8 mouse cellular contexts compared by ENCODE assay signal in the genomic region with DNA sequence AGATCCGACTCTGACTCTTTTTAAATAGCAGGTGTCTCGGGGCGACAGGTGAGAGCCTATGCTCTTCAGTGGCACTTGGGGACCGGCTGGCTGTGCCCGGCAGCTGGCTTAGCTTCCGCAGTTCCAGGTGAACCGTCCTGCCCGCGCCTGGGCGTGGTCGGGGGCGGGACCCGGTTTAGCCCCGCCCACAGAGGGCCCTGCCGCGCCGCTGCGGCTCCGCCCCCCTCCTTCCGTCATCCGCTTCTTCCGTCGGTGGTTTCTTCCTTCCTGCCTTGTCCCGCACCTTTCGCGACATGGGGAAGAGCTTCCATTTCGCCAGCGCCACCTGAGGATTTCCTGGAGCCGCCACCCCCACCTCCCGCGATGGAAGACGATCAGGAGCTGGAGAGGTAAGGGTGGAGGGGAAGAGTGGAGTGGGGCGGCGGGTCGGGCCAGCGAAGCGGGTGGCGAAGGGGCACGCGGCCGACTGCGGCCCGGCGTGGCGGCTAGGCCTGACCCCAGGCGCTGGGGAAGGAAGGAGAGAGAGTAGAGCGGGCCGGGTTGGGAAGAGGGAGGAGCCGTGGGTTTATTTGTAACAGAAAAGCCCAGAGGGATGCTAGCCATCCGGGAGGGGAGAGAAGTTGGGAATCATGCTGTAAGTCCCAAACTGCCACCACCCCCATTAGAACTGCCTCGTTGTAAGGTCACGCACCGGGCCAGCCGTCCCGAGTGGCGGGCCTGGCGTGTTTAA. TPM values are rescaled to one million over a fixed set of nuclear protein-coding genes. Genes with fewer than 3 reads are reported as not detected.
DNase-seq lines count a peak whose midpoint lies in the region; ATAC-seq and TF ChIP-seq lines count a peak whose summit lies in the region.

No protein-coding gene starts in this region.

- no peaks in the 10 kb centered on the region for H3K9me3 ChIP-seq in hindbrain, postnatal 0 days (ENCODE audit: low read length)

- peak; percentile 94 for DNase-seq in ZHBTc4 (ENCODE audit: low read depth, low spot score)
- DNase-seq in gastrocnemius, adult 2 months = peak; percentile 95
- DNase-seq in hindbrain, postnatal 0 days (ENCODE audit: low spot score) = peak; percentile 90
- DNase-seq in left cerebral cortex, adult 18-20 months (ENCODE audit: low spot score in 2 of 2) = peak; percentile 86 to 93
- peak; percentile 95 to 96 for DNase-seq in lung, postnatal 4 days
- DNase-seq in retina, postnatal 1 day = peak; percentile 88
- DNase-seq in thymus, postnatal 4 days = peak; percentile 98

- H3K27me3 ChIP-seq in hindbrain, postnatal 0 days (ENCODE audit: insufficient read depth, low read length) = no peaks in the 10 kb centered on the region

- 0 out of 2 replicates have a peak, but pooled peaks cover 7% of the 10 kb centered on the region for H3K4me1 ChIP-seq in hindbrain, postnatal 0 days (ENCODE audit: insufficient read depth, low read length)

- intact Hi-C loops in gastrocnemius, adult 2 months (cut with DNase I) = loop anchor here (1.0 to 5.0 kb wide), 4 partner anchors 39 to 245 kb away; partner anchors contain the start of genes Mtif3 and Rpl21

- ATAC-seq in common myeloid progenitor, adult 5-6 weeks (replicated peaks; ENCODE audit: low read depth, poor library complexity, severe bottlenecking) = peak; percentile 61
- ATAC-seq in hindbrain, postnatal 0 days = peak; percentile 67

- H3K4me2 ChIP-seq in hindbrain, postnatal 0 days (ENCODE audit: low read depth, low read length) = peak overlapping the region; percentile 93

- H3K27ac ChIP-seq in gastrocnemius, adult 2 months = peak overlapping the region; percentile 94
- H3K27ac ChIP-seq in hindbrain, postnatal 0 days = peak overlapping the region; percentile 60

- peak overlapping the region; percentile 88 for H3K4me3 ChIP-seq in gastrocnemius, adult 2 months
- H3K4me3 ChIP-seq in hindbrain, postnatal 0 days (ENCODE audit: low read length) = peak overlapping the region; percentile 65

- WGBS in hindbrain, postnatal 0 days = under 1% methylated on average over 54 of the region's 57 CpGs

- no peaks in the 10 kb centered on the region for H3K36me3 ChIP-seq in hindbrain, postnatal 0 days (ENCODE audit: insufficient read depth, low read length)

- TF ChIP-seq CTCF in gastrocnemius, adult 2 months (IDR thresholded peaks at IDR 0.05) = no peak
- no peak for TF ChIP-seq CTCF in hindbrain, postnatal 0 days (IDR thresholded peaks at IDR 0.05; ENCODE audit: low read depth)

- peak overlapping the region; percentile 59 for H3K9ac ChIP-seq in hindbrain, postnatal 0 days (replicated peaks; ENCODE audit: low read length)

RNA-seq across cellular contexts. Expression of gene Polr1d, which starts 0.6 kb away (rescaled TPM):
- 126 and 156 TPM in 2 replicates for total RNA-seq in common myeloid progenitor, adult 5-6 weeks (2017)
- 10 to 100 TPM; 83.4 to 85.5 TPM for total RNA-seq in gastrocnemius, adult 2 months (2021)
- 53.7 and 55.0 TPM in 2 replicates for total RNA-seq in hindbrain, postnatal 0 days (2014; rRNA removed)
- polyA plus RNA-seq in hindbrain, postnatal 0 days (2015; fragmentation: Nextera tagmentation; extraction: Ambion mirVana) = 103 and 106 TPM in 2 replicates
- 10 to 100 TPM; 69.7 to 73.5 TPM for total RNA-seq in left cerebral cortex, adult 18-20 months (2021)

RNA-seq across cellular contexts. Expression of gene Lnx2, which starts 1.1 kb away (rescaled TPM):
- 5.4 and 10.8 TPM in 2 replicates for total RNA-seq in common myeloid progenitor, adult 5-6 weeks (2017)
- 1 to 10 TPM; 3.3 to 3.4 TPM for total RNA-seq in gastrocnemius, adult 2 months (2021)
- total RNA-seq in hindbrain, postnatal 0 days (2014; rRNA removed) = 7.4 and 9.7 TPM in 2 replicates
- polyA plus RNA-seq in hindbrain, postnatal 0 days (2015; fragmentation: Nextera tagmentation; extraction: Ambion mirVana) = 3.0 and 3.3 TPM in 2 replicates
- 1 to 10 TPM; 4.9 to 5.0 TPM for total RNA-seq in left cerebral cortex, adult 18-20 months (2021)

Comparison
In these comparisons a context has a peak if more than half of its experiments do, and no peak if none do; other contexts are left out.
1. Peak in every context shown above with its lines: DNase-seq, ATAC-seq, H3K4me3 ChIP-seq and H3K27ac ChIP-seq.